Mouse (Mus musculus): ENCODE data around the gene Ccdc78. TPM values are rescaled to one million over a fixed set of nuclear protein-coding genes. Genes with fewer than 3 reads are reported as not detected.
A peak's percentile ranks its signal among the peaks of the same experiment; 100 is the strongest.

Gene Ccdc78
- polyA plus RNA-seq, 1 experiment = 0.08 TPM

- Histone ChIP-seq H3K27me3 (ENCODE audit: control insufficient read depth, insufficient read depth, insufficient read length) (no peaks in the 10 kb centered on the region), H3ac (ENCODE audit: control insufficient read depth, insufficient read length) (no peak overlapping the region), H3K79me2 (ENCODE audit: control insufficient read depth, insufficient read depth) (no peaks in the 10 kb centered on the region), H3K4me2 (ENCODE audit: low read depth) (no peak overlapping the region), H3K36me3 (ENCODE audit: control insufficient read depth, insufficient read depth) (no peaks in the 10 kb centered on the region), H3K4me3 (no peak overlapping the region)
- TF ChIP-seq TCF12 (IDR thresholded peaks at IDR 0.05; ENCODE audit: insufficient read depth, poor library complexity, severe bottlenecking) = no peak
- TF ChIP-seq MYOG (IDR thresholded peaks at IDR 0.05; ENCODE audit: control insufficient read depth in 1 of 3, insufficient read depth in 1 of 3, insufficient read length in 2 of 3, low read depth in 2 of 3) = no peak
- TF ChIP-seq SRF (IDR thresholded peaks at IDR 0.05; ENCODE audit: control insufficient read depth, insufficient read length, low read depth) = no peak
- no peak for TF ChIP-seq CEBPB (IDR thresholded peaks at IDR 0.05; ENCODE audit: insufficient read depth, poor library complexity, severe bottlenecking)
- TF ChIP-seq REST (IDR thresholded peaks at IDR 0.05; ENCODE audit: insufficient read depth, insufficient read length) = no peak
- TF ChIP-seq POLR2AphosphoS2 (IDR thresholded peaks at IDR 0.05; ENCODE audit: insufficient read length, low read depth) = no peak
- TF ChIP-seq USF1 (IDR thresholded peaks at IDR 0.05; ENCODE audit: low read depth) = no peak
- TF ChIP-seq E2F4 (IDR thresholded peaks at IDR 0.05; ENCODE audit: insufficient read depth) = no peak
- TF ChIP-seq TCF3 (IDR thresholded peaks at IDR 0.05; ENCODE audit: insufficient read length, low read depth) = no peak
- TF ChIP-seq POLR2A (IDR thresholded peaks at IDR 0.05; ENCODE audit: insufficient read length, low read depth) = no peak
- TF ChIP-seq MAX (IDR thresholded peaks at IDR 0.05; ENCODE audit: low read depth) = no peak
- TF ChIP-seq MYOD1 (IDR thresholded peaks at IDR 0.05; ENCODE audit: control insufficient read depth in 1 of 3, insufficient read length in 2 of 3, low read depth in 2 of 3) = no peak
Observed at GRCm38 (mm10) chr17:25749314-25749713, 37.1 kb upstream of the Ccdc78 start.

- H3K79me2 ChIP-seq (ENCODE audit: control insufficient read depth, insufficient read depth) = no peaks in the 10 kb centered on the region
Observed at GRCm38 (mm10) chr17:25751446-25751845, 34.9 kb upstream of the Ccdc78 start.

GRCm38 (mm10) chr17:25754241-25754640 lies 32.1 kb upstream of the Ccdc78 start, which contains the start of gene Msln:
TSS of gene Msln (minus strand) at chr17:25754378.
- H3K4me3 ChIP-seq = peak within 1 kb of the TSS; percentile 20
- TF ChIP-seq MYOD1 (IDR thresholded peaks at IDR 0.05; ENCODE audit: control insufficient read depth in 1 of 3, insufficient read length in 2 of 3, low read depth in 2 of 3) (peak; percentile 11 to 88 (median 53)), USF1 (IDR thresholded peaks at IDR 0.05; ENCODE audit: low read depth) (no peak), POLR2A (IDR thresholded peaks at IDR 0.05; ENCODE audit: insufficient read length, low read depth) (peak; percentile 74), SRF (IDR thresholded peaks at IDR 0.05; ENCODE audit: control insufficient read depth, insufficient read length, low read depth) (no peak), E2F4 (IDR thresholded peaks at IDR 0.05; ENCODE audit: insufficient read depth) (no peak), CEBPB (IDR thresholded peaks at IDR 0.05; ENCODE audit: insufficient read depth, poor library complexity, severe bottlenecking) (no peak), TCF3 (IDR thresholded peaks at IDR 0.05; ENCODE audit: insufficient read length, low read depth) (no peak), POLR2AphosphoS2 (IDR thresholded peaks at IDR 0.05; ENCODE audit: insufficient read length, low read depth) (peak; percentile 33), REST (IDR thresholded peaks at IDR 0.05; ENCODE audit: insufficient read depth, insufficient read length) (no peak), TCF12 (IDR thresholded peaks at IDR 0.05; ENCODE audit: insufficient read depth, poor library complexity, severe bottlenecking) (no peak), MAX (IDR thresholded peaks at IDR 0.05; ENCODE audit: low read depth) (no peak), MYOG (IDR thresholded peaks at IDR 0.05; ENCODE audit: control insufficient read depth in 1 of 3, insufficient read depth in 1 of 3, insufficient read length in 2 of 3, low read depth in 2 of 3) (peak; percentile 34 to 88 (median 37))

More at GRCm38 (mm10) chr17:25751446-25751845, 34.9 kb upstream of the Ccdc78 start:
- Histone ChIP-seq H3K4me2 (ENCODE audit: low read depth) (peak overlapping the region; percentile 64), H3ac (ENCODE audit: control insufficient read depth, insufficient read length) (no peak overlapping the region), H3K27me3 (ENCODE audit: control insufficient read depth, insufficient read depth, insufficient read length) (no peaks in the 10 kb centered on the region), H3K4me3 (peak overlapping the region; percentile 20), H3K36me3 (ENCODE audit: control insufficient read depth, insufficient read depth) (no peaks in the 10 kb centered on the region)
- TF ChIP-seq E2F4 (IDR thresholded peaks at IDR 0.05; ENCODE audit: insufficient read depth) = no peak
- TF ChIP-seq MYOD1 (IDR thresholded peaks at IDR 0.05; ENCODE audit: control insufficient read depth in 1 of 3, insufficient read length in 2 of 3, low read depth in 2 of 3) = no peak
- no peak for TF ChIP-seq MYOG (IDR thresholded peaks at IDR 0.05; ENCODE audit: control insufficient read depth in 1 of 3, insufficient read depth in 1 of 3, insufficient read length in 2 of 3, low read depth in 2 of 3)
- TF ChIP-seq POLR2A (IDR thresholded peaks at IDR 0.05; ENCODE audit: insufficient read length, low read depth) = no peak
- no peak for TF ChIP-seq CEBPB (IDR thresholded peaks at IDR 0.05; ENCODE audit: insufficient read depth, poor library complexity, severe bottlenecking)
- TF ChIP-seq REST (IDR thresholded peaks at IDR 0.05; ENCODE audit: insufficient read depth, insufficient read length) = no peak
- no peak for TF ChIP-seq TCF12 (IDR thresholded peaks at IDR 0.05; ENCODE audit: insufficient read depth, poor library complexity, severe bottlenecking)
- no peak for TF ChIP-seq TCF3 (IDR thresholded peaks at IDR 0.05; ENCODE audit: insufficient read length, low read depth)
- TF ChIP-seq MAX (IDR thresholded peaks at IDR 0.05; ENCODE audit: low read depth) = no peak
- no peak for TF ChIP-seq POLR2AphosphoS2 (IDR thresholded peaks at IDR 0.05; ENCODE audit: insufficient read length, low read depth)
- no peak for TF ChIP-seq SRF (IDR thresholded peaks at IDR 0.05; ENCODE audit: control insufficient read depth, insufficient read length, low read depth)
- no peak for TF ChIP-seq USF1 (IDR thresholded peaks at IDR 0.05; ENCODE audit: low read depth)

GRCm38 (mm10) chr17:25755086-25755485 lies 31.3 kb upstream of the Ccdc78 start:
- TF ChIP-seq TCF3 (IDR thresholded peaks at IDR 0.05; ENCODE audit: insufficient read length, low read depth) (no peak), MAX (IDR thresholded peaks at IDR 0.05; ENCODE audit: low read depth) (no peak), SRF (IDR thresholded peaks at IDR 0.05; ENCODE audit: control insufficient read depth, insufficient read length, low read depth) (no peak), MYOG (IDR thresholded peaks at IDR 0.05; ENCODE audit: control insufficient read depth in 1 of 3, insufficient read depth in 1 of 3, insufficient read length in 2 of 3, low read depth in 2 of 3) (no peak), CEBPB (IDR thresholded peaks at IDR 0.05; ENCODE audit: insufficient read depth, poor library complexity, severe bottlenecking) (no peak), TCF12 (IDR thresholded peaks at IDR 0.05; ENCODE audit: insufficient read depth, poor library complexity, severe bottlenecking) (no peak), REST (IDR thresholded peaks at IDR 0.05; ENCODE audit: insufficient read depth, insufficient read length) (no peak), MYOD1 (IDR thresholded peaks at IDR 0.05; ENCODE audit: control insufficient read depth in 1 of 3, insufficient read length in 2 of 3, low read depth in 2 of 3) (no peak), USF1 (IDR thresholded peaks at IDR 0.05; ENCODE audit: low read depth) (no peak), E2F4 (IDR thresholded peaks at IDR 0.05; ENCODE audit: insufficient read depth) (no peak), POLR2A (IDR thresholded peaks at IDR 0.05; ENCODE audit: insufficient read length, low read depth) (no peak), POLR2AphosphoS2 (IDR thresholded peaks at IDR 0.05; ENCODE audit: insufficient read length, low read depth) (no peak)

More at GRCm38 (mm10) chr17:25754241-25754640, 32.1 kb upstream of the Ccdc78 start, which contains the start of gene Msln:
- Histone ChIP-seq H3K4me2 (ENCODE audit: low read depth) (peak within 1 kb of the TSS; percentile 64), H3K79me2 (ENCODE audit: control insufficient read depth, insufficient read depth) (no peaks in the 10 kb centered on the region), H3K27me3 (ENCODE audit: control insufficient read depth, insufficient read depth, insufficient read length) (no peaks in the 10 kb centered on the region), H3ac (ENCODE audit: control insufficient read depth, insufficient read length) (no peak within 1 kb of the TSS), H3K36me3 (ENCODE audit: control insufficient read depth, insufficient read depth) (no peaks in the 10 kb centered on the region)

More at GRCm38 (mm10) chr17:25755086-25755485, 31.3 kb upstream of the Ccdc78 start:
- Histone ChIP-seq H3K4me3 (no peak overlapping the region), H3K27me3 (ENCODE audit: control insufficient read depth, insufficient read depth, insufficient read length) (no peaks in the 10 kb centered on the region), H3K79me2 (ENCODE audit: control insufficient read depth, insufficient read depth) (no peaks in the 10 kb centered on the region), H3K4me2 (ENCODE audit: low read depth) (peak overlapping the region; percentile 64), H3K36me3 (ENCODE audit: control insufficient read depth, insufficient read depth) (no peaks in the 10 kb centered on the region), H3ac (ENCODE audit: control insufficient read depth, insufficient read length) (no peak overlapping the region)
